Mouse (Mus musculus) hindbrain, embryonic 10.5 days (tissue): ENCODE measurements around the gene Fbp2. TPM values are rescaled to one million over a fixed set of nuclear protein-coding genes. Genes with fewer than 3 reads are reported as not detected.
A peak's percentile ranks its signal among the peaks of the same experiment; 100 is the strongest.

Experiments
- DNase-seq: peaks from one replicate; pipeline ENCODE4 v3.0.0-alpha.2; 2017; ENCODE audit warnings: low spot score
- H3K27ac ChIP-seq: fragments of 300-500 bp; sonication (generic); 2 replicates; pipeline ENCODE4 v1.5.1; 2016; ENCODE audit warnings: mild to moderate bottlenecking, moderate library complexity
- H3K27me3 ChIP-seq: fragments of 300-500 bp; sonication (generic); 2 replicates; pipeline ENCODE4 v1.6.1; 2016; ENCODE audit warnings: mild to moderate bottlenecking; ENCODE audit not compliant: poor library complexity, insufficient read depth, severe bottlenecking
- H3K36me3 ChIP-seq: fragments of 300-500 bp; sonication (generic); 2 replicates; pipeline ENCODE4 v1.6.1; 2016; ENCODE audit warnings: mild to moderate bottlenecking, moderate library complexity
- H3K4me1 ChIP-seq: fragments of 300-500 bp; sonication (generic); replicated peaks from 2 replicates; pipeline ENCODE4 v1.6.1; 2016; ENCODE audit warnings: mild to moderate bottlenecking
- H3K4me3 ChIP-seq: fragments of 300-500 bp; sonication (generic); 2 replicates; pipeline ENCODE4 v1.5.1; 2016; ENCODE audit warnings: mild to moderate bottlenecking, moderate library complexity
- H3K9me3 ChIP-seq: fragments of 300-500 bp; sonication (generic); 2 replicates; pipeline ENCODE4 v1.6.1; 2016; ENCODE audit warnings: mild to moderate bottlenecking, moderate library complexity
- WGBS: fragments of 180-500 bp; shearing (Covaris S2); methylation state at CpG from one replicate; pipeline ENCODE4 v1.1.7; 2016; 5-methylcytosine and 5-hydroxymethylcytosine counted together
- polyA plus RNA-seq: library from polyadenylated mRNA; unstranded; fragments of >200 nt; fragmentation: Nextera tagmentation; extraction: Ambion mirVana; gene quantifications from 2 replicates; pipeline ENCODE4 v1.2.1, GENCODE M21; 2016

Fbp2 gene
- polyA plus RNA-seq = 0.20 TPM in 1 of 2 replicates, not detected in the other

GRCm38 (mm10) chr13:62857941-62858915 is at the start of gene Fbp2:
TSS of gene Fbp2 (minus strand) at chr13:62858422.
- no peak for DNase-seq
- 76% methylated on average over 21 of the region's 21 CpGs for WGBS

DNA sequence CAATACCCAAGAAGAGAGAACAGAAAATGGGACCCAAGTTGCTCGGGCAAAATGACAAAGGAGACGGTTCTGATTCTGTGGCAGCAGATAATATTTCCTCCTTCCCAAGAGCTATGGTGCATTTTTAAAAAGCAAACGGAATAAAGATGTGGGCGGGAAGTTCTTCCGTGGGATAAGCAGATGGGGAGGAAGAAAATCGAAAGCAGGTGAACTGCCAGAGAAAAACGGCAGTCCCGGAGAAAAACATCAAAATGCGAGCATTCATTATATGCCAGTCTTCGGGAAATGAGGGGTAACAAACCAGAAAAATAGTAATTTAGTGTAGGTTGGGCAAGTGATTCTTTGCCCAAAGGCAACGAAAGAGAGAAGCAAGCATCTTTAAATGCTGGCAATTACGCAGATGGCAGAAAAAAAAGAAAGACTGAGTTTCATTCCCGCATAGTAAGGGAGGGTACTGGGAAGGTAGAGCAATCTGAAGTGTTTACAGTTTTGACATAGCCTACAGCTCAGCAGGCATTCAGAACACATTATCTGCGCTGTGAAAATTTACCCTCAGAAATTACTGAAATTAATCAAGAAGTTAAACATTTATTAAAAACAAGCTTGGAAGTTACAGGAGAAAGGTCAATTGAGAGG is 49.4 kb upstream of the Fbp2 start:
- Histone ChIP-seq H3K27ac (0 out of 2 replicates have a peak overlapping the region, but pooled peaks have one; percentile 16), H3K4me1 (peaks cover 16% of the 10 kb centered on the region), H3K4me3 (no peak overlapping the region), H3K36me3 (no peaks in the 10 kb centered on the region), H3K27me3 (no peaks in the 10 kb centered on the region), H3K9me3 (no peaks in the 10 kb centered on the region)
- WGBS = 83% methylated on average over 14 of the region's 14 CpGs
- no peak for DNase-seq

More at GRCm38 (mm10) chr13:62857941-62858915, at the start of gene Fbp2:
- Histone ChIP-seq H3K36me3 (no peaks in the 10 kb centered on the region), H3K27ac (no peak within 1 kb of the TSS), H3K27me3 (no peaks in the 10 kb centered on the region), H3K9me3 (0 out of 2 replicates have a peak, but pooled peaks cover 3% of the 10 kb centered on the region), H3K4me3 (no peak within 1 kb of the TSS), H3K4me1 (0 out of 2 replicates have a peak, but pooled peaks cover 3% of the 10 kb centered on the region)

- Histone ChIP-seq H3K27me3 (no peaks in the 10 kb centered on the region), H3K9me3 (no peaks in the 10 kb centered on the region), H3K4me3 (no peak overlapping the region), H3K27ac (no peak overlapping the region), H3K4me1 (no peaks in the 10 kb centered on the region), H3K36me3 (no peaks in the 10 kb centered on the region)
- DNase-seq = no peak
These were observed 42.9 kb upstream of the Fbp2 start for GRCm38 (mm10) chr13:62901139-62901538.

DNA sequence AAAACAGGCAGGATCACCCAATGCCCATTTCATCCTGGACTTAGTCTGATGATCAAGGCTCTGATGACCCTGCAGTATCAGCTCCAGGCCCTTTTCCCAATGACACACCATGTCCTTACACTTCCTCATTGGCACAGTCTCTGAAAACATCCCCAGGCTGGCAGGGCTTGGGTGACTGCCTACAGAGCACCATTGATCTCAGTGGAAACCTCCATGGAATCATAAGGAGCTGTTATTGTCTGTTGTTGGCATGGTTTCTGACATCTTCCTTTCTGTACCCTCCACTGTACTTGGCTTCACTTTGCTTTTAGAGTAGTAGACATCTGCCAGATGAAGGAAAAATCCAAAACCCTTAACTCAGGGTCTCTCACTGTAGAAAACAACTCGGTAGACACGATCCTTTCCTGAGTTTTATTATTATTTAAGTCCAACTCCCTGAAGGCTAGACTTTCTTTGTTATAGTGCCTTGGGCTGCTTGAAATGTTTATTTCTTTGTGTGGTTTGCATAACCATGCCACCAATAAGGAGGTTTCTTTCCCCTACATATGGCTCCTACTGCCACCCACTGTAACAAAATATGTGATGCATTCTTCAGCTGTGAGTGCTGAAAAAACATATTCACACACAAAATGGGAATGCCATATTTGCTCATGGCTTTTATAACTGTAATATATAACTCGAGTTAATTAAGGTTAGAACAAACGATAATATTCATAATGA is 39.9 kb upstream of the Fbp2 start:
- WGBS = 88% methylated on average over 4 of the region's 4 CpGs
- Histone ChIP-seq H3K4me3 (no peak overlapping the region), H3K9me3 (no peaks in the 10 kb centered on the region), H3K27me3 (no peaks in the 10 kb centered on the region), H3K4me1 (no peaks in the 10 kb centered on the region), H3K36me3 (no peaks in the 10 kb centered on the region), H3K27ac (no peak overlapping the region)
- DNase-seq = no peak

DNA sequence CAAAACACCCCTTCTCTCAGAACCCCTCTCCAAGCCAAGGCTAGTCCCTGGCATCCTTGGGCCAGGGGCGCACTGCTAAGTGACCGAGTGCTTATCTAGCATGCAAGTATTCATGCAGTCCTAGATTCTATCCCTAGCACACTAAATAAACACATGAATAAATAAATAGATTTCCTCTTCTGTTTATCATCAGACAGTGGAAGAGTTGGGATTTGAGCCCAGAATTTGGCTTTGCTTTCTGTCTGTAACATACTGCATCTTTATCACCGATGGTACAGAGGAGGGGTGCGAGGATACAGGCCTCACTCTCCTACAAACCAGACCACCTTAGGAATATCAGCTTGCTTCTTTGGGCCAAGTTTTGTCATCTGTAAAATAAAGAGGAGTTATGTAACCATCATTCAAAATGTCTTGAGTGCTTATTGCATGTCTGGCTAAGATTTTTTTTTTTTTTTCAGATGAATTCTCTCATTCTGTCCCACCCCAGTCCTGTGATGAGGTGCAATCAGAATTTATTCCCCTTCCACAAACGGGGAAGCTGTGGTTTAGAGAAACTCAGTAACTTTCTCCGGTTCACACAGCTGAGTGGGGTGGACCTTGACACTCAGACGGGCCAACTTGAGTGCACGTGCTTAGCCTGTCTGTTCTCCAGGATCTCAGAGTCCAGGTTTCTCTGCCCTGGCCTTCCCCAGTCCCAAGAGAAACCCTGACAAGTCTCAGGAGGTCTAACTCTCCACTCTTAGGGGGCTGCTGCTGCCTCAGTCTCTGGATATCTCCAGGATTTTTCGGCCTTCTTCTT is 35.0 kb upstream of the Fbp2 start:
- Histone ChIP-seq H3K27me3 (peaks cover 20% of the 10 kb centered on the region), H3K27ac (no peak overlapping the region), H3K4me1 (peaks cover under 1% of the 10 kb centered on the region; the same call in 1 of the 2 replicates), H3K36me3 (no peaks in the 10 kb centered on the region), H3K4me3 (no peak overlapping the region), H3K9me3 (0 out of 2 replicates have a peak, but pooled peaks cover 3% of the 10 kb centered on the region)
- no peak for DNase-seq
- 89% methylated on average over 9 of the region's 9 CpGs for WGBS

- WGBS = 82% methylated on average over 2 of the region's 2 CpGs
- Histone ChIP-seq H3K4me1 (peaks cover 7% of the 10 kb centered on the region), H3K36me3 (no peaks in the 10 kb centered on the region), H3K4me3 (no peak overlapping the region), H3K27ac (no peak overlapping the region), H3K27me3 (peaks cover 50% of the 10 kb centered on the region), H3K9me3 (0 out of 2 replicates have a peak, but pooled peaks cover 3% of the 10 kb centered on the region)
- no peak for DNase-seq
These were observed 31.1 kb upstream of the Fbp2 start for GRCm38 (mm10) chr13:62889311-62889710.

- Histone ChIP-seq H3K9me3 (0 out of 2 replicates have a peak, but pooled peaks cover 3% of the 10 kb centered on the region), H3K27ac (no peak within 1 kb of the TSS), H3K4me1 (peaks cover 7% of the 10 kb centered on the region), H3K4me3 (peak within 1 kb of the TSS; percentile 38), H3K27me3 (peaks cover 50% of the 10 kb centered on the region), H3K36me3 (no peaks in the 10 kb centered on the region)
- DNase-seq = peak; percentile 7
- WGBS = 5% methylated on average over 29 of the region's 29 CpGs
These were observed 29.7 kb upstream of the Fbp2 start, which contains the start of gene Fbp1 for GRCm38 (mm10) chr13:62887712-62888441. TSS of gene Fbp1 (minus strand) at chr13:62888282.

- H3K27me3 ChIP-seq = peaks cover 43% of the 10 kb centered on the region
- peaks cover 13% of the 10 kb centered on the region for H3K4me1 ChIP-seq
- WGBS = 86% methylated on average over 3 of the region's 3 CpGs
- no peak overlapping the region for H3K27ac ChIP-seq
- H3K36me3 ChIP-seq = no peaks in the 10 kb centered on the region
- no peak overlapping the region for H3K4me3 ChIP-seq
- H3K9me3 ChIP-seq = no peaks in the 10 kb centered on the region
- DNase-seq = no peak
These were observed 26.3 kb upstream of the Fbp2 start for GRCm38 (mm10) chr13:62884536-62884935.

DNA sequence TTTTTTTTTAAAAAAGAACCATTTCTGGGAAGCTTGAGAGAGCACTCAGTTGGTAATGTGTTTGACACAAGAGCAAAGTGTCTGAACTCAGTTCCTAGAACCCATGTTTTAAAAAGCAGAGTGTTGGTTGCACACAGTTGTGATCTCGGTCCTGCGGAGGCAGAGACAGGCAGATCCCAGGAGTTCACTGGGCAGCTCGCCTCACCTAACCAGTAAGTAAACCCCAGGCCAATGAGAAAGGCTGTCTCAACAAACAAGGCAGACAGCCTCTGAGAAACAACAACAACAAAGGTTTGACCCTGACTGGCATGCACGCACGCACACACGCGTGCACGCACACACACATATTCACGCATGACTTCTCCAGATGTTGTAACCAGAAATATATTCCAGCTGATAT is 25.7 kb upstream of the Fbp2 start:
- H3K4me1 ChIP-seq = peaks cover 17% of the 10 kb centered on the region
- DNase-seq = no peak
- H3K4me3 ChIP-seq = no peak overlapping the region
- no peaks in the 10 kb centered on the region for H3K36me3 ChIP-seq
- H3K27me3 ChIP-seq = peaks cover 39% of the 10 kb centered on the region
- H3K9me3 ChIP-seq = no peaks in the 10 kb centered on the region
- H3K27ac ChIP-seq = no peak overlapping the region
- 90% methylated on average over 9 of the region's 9 CpGs for WGBS

DNA sequence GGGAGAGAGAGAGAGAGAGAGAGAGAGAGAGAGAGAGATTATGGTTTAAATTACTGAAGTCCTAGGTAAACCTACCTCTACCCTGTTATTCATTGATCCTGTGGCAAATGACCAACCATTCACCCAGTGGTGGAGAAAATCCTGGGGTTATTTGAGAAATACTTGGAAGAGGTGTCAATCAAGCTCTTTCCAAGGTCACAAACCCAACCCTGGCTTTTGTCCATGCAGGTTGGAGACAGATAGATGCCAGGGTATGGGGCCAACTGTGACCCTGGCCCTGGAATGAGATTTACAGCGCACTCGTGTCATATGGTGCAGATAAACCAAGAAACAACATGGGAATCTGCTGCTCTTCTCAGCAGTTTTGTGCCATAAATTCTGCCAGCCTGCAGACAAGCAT is 25.2 kb upstream of the Fbp2 start:
- H3K36me3 ChIP-seq = no peaks in the 10 kb centered on the region
- H3K27me3 ChIP-seq = peaks cover 39% of the 10 kb centered on the region
- no peak for DNase-seq
- H3K9me3 ChIP-seq = no peaks in the 10 kb centered on the region
- 76% methylated on average over 2 of the region's 2 CpGs for WGBS
- H3K4me1 ChIP-seq = peaks cover 17% of the 10 kb centered on the region
- H3K27ac ChIP-seq = no peak overlapping the region
- no peak overlapping the region for H3K4me3 ChIP-seq

DNA sequence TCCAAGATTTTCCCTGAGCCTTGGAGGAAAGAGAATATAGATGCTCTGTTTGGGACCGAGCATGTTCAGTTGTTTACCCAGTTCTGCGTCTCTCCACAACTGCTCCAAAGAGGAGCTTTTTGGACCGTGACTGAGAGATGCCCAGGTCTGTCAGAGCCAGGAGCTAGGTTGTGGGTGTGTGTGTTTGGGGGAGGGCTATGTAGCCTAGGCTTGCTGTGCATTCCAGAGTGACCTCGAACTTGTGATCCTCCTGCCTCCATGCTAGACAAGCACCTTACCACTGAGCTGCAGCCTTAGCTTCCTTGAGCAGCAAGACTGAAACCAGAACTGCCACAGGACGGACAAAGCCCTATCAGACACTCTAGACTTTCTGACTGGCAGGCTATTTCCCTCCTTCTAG is 24.6 kb upstream of the Fbp2 start:
- Histone ChIP-seq H3K27ac (no peak overlapping the region), H3K4me3 (no peak overlapping the region), H3K36me3 (no peaks in the 10 kb centered on the region), H3K9me3 (no peaks in the 10 kb centered on the region), H3K27me3 (peaks cover 33% of the 10 kb centered on the region), H3K4me1 (peaks cover 16% of the 10 kb centered on the region)
- WGBS = 76% methylated on average over 5 of the region's 5 CpGs
- DNase-seq = no peak
